Comparison of ENCODE assay signal across 27 mouse cellular contexts in genomic region chr5:138850462-138850844, GRCm38 (mm10). TPM values are rescaled to one million over a fixed set of nuclear protein-coding genes. Genes with fewer than 3 reads are reported as not detected.
"Had no signal": no experiment of that assay in that cellular context is flagged by ENCODE, and none has a peak within 500 bp of the region (broad histone marks: within the 10 kb centered on the region; RNA-seq: fewer than 3 reads in every experiment).

No protein-coding gene starts in this region.

- H3K27me3 ChIP-seq: liver, embryonic 15.5 days; lung, embryonic 15.5 days; stomach, embryonic 15.5 days had no signal

- H3K9ac ChIP-seq: limb, embryonic 13.5 days; liver, embryonic 12.5 days; liver, embryonic 15.5 days; lung, embryonic 15.5 days; stomach, embryonic 15.5 days had no signal

- ATAC-seq: liver, embryonic 12.5 days had no signal

- H3K27ac ChIP-seq: limb, embryonic 10.5 days; limb, embryonic 13.5 days; liver, embryonic 12.5 days; liver, embryonic 15.5 days; lung, embryonic 15.5 days; stomach, embryonic 15.5 days had no signal

- H3K36me3 ChIP-seq: limb, embryonic 10.5 days; limb, embryonic 13.5 days; liver, embryonic 12.5 days; liver, embryonic 15.5 days; lung, embryonic 15.5 days; stomach, embryonic 15.5 days had no signal

- H3K9me3 ChIP-seq: limb, embryonic 10.5 days; limb, embryonic 13.5 days; liver, embryonic 12.5 days; liver, embryonic 15.5 days; lung, embryonic 15.5 days; stomach, embryonic 15.5 days had no signal

- H3K4me3 ChIP-seq: limb, embryonic 10.5 days; limb, embryonic 13.5 days; liver, embryonic 12.5 days; liver, embryonic 15.5 days; lung, embryonic 15.5 days; stomach, embryonic 15.5 days had no signal

- DNase-seq: kidney, adult 18-20 months; kidney, adult 9 months; kidney, postnatal 14 days; kidney, postnatal 4 days; liver; lung, adult 18-20 months; lung, postnatal 10 days; lung, postnatal 36 days; midbrain, embryonic 14.5 days; thymus, postnatal 36 days had no signal

- H3K4me1 ChIP-seq: liver, embryonic 12.5 days; liver, embryonic 15.5 days; stomach, embryonic 15.5 days had no signal

- H3K4me2 ChIP-seq: limb, embryonic 13.5 days; liver, embryonic 12.5 days; liver, embryonic 15.5 days; lung, embryonic 15.5 days; midbrain, embryonic 11.5 days; stomach, embryonic 15.5 days had no signal

RNA-seq across cellular contexts. Expression of gene Gm5294, which starts 30.6 kb away (rescaled TPM):
- total RNA-seq: layer of hippocampus, adult 18-20 months; layer of hippocampus, postnatal 14 days; left cerebral cortex, postnatal 25 days; megakaryocyte-erythroid progenitor cell, adult 5-6 weeks; midbrain, postnatal 0 days had no signal
- polyA plus RNA-seq: kidney, embryonic 16.5 days; limb, embryonic 10.5 days; limb, embryonic 13.5 days; liver, embryonic 12.5 days; liver, embryonic 15.5 days; lung, embryonic 15.5 days; midbrain, embryonic 11.5 days; midbrain, embryonic 14.5 days; neural tube, embryonic 11.5 days; neural tube, embryonic 14.5 days; stomach, embryonic 15.5 days; thymus, postnatal 0 days; urinary bladder, adult 2 months had no signal
